Mouse (Mus musculus) CD4-positive helper T cell, adult 2 months (primary cell): ENCODE data around the gene Pcbp3.

Experiments
- DNase-seq: peaks from one replicate; pipeline ENCODE4 v3.0.0-alpha.2; 2012; ENCODE audit warnings: low read depth, missing footprints, low spot score

Pcbp3 gene

DNA sequence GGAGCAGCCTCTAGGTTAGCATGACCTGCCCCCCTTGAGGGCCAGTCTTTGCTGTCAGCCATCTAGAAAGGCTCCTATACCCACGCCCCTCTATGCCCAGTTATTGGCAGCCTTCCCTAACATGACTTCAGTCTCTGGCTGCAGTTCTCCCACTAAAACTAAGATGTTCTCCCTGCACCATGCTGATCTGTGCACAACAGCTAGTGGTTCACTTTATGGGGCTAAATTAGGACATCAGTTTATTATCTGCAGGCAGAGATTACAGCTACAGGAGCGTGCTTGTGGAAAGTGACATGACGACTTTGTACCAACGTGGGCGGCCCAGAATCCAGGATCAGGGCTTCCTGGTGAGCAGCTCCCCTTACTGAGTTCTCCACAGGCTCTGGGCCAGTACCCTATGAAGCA is 160.4 kb downstream of the Pcbp3 start:
- DNase-seq = no peak

DNA sequence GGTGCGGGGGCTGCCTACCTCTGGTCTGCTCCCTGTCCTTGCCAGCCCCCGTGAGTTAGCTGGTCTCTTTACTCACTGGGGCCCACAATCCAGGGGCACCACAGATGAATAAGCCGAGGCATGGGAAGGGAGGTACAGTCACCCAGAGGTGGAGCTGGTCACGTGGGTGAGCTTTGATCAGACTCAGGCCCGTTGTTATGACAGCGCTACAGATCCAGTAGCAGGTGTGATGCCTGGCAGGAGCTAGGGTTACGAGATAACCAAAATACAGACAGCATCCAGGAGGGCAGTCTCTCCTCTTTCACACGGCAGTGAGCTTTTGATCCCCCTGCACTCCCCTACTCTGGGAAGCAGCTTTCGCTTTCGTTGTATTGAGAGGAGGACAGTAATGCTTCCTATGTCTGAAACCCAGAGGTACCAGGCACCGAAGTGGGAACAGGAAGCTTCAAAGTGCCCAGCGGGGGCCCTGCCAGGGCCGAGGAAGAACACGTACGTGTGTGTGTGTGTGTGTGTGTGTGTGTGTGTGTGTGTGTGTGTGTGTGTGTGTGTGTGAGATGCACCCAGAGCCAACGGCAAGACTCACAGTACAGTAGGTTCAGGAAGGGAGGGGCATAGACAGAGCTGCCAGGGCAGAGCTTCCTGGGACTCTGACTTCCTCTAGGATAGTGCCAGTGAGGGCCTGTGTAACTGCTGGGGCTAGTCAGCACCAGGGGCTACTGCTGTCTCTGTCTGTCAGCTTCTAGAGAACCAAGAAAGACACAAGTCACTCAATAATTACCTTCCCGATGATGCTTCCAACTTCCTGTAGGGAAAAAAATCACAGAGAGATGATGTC is 162.7 kb downstream of the Pcbp3 start:
- peak; percentile 77 for DNase-seq

DNA sequence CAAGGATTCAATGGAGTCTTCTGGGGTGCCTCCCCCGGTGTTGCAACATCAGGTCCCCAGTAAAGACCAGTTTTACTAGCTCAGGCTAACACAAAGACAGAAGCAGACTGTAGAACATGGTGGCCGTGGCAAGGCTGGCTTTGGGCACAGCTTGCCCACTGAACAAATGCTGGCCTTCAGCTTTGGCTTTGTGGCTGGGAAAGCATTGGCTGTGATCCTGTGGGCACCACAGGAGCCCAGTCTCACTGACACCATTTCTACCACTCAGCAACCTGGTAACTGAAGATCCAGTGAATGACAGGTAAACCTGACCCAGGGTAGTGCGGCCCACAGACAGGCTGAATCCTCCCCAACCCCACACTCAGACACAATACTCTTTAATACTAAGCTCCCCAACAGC is 167.6 kb downstream of the Pcbp3 start:
- no peak for DNase-seq

DNA sequence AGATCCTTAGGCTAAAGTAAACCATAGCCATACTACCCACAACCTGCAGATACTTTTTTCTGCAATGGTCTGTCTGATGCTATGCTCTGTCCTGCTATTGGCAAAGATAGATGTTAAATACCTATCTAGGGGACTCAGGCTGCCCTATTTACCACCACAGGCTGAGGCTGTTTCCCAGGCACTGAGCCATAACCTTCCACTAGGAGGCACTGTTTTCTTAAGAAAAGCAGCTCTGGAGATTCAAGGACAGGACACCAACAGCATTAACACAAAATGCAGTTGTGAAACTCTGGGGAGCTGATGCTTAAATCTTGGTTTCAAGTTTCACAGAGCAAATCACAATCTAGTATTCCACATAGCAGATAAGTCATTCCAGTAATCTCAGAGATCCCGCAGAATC is 170.2 kb downstream of the Pcbp3 start:
- peak; percentile 45 for DNase-seq

DNA sequence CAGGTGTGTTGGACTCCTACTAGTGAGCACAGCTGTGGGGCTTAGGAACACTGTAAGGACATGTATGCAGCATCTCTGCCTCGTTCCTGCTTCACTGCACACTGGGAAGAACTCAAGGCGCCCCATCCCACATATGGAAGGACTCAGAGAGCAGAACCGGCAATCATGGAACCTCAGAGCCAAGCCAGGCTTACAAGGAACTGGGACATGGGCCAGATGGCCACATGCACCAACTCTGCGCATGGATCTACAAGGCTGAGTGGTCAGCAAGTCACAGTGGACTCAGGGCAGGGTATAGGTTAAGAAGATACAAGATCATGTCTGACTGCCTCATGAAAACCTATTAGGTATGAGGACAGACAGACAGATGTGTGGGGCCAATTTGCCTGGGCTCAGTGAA is 171.8 kb downstream of the Pcbp3 start:
- DNase-seq = no peak

DNA sequence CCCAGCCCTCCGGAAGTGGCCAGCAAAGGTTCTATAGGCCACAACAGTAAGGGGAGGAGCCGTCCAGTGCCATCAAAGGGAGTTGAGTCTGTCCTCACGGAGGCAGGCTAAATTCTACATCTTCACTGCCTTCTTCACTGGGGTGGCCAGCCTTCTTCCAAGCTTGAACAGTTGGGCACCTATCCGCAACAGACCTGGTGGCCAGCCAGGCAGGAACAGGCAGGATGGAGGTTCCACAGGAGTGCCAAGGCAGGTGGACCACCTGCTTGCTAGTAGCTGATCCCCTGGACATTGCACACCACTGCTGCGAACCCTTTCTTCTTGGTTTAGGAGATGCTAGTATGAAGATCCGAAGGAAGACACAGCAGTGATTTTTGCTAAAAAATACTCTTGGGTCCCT is 176.4 kb downstream of the Pcbp3 start:
- DNase-seq = no peak

DNA sequence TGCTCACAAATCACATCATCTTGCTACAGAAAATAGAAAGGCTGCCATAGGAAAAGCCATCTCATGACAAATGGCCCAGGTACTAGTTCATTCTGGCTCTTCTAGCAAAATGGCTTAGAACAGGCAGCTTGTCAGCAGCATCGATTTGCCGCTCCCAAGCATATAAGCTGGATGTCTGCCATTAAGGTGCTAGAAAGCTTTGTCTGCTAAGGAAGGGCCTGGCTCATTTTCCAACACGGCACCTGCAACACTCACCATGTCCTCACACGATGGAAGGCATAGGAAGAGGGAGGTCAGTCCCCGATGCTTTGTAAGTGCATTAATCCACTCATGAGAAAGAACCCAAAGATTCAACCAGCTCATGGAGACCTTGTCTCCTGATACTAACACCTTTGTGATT is 182.5 kb downstream of the Pcbp3 start:
- DNase-seq = no peak

DNA sequence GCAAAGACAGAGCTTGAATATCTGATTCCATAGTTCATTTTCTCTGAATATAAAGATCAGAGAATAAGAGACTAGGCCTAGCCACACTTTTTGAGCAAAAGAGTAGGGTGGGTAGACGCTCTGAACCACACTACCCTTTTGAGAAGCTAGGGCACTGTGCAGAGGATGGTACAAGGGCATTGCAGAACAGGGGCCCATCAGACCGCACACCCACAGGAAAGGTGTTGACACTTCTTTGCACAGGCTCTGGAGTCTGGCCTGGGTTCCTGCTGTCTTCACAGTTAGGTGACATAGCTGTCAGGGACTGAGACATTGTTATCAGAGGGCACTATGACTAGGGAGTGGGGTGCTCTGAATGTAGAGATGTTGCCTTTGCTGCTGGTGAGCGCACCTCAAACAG is 190.1 kb downstream of the Pcbp3 start:
- DNase-seq = no peak

DNA sequence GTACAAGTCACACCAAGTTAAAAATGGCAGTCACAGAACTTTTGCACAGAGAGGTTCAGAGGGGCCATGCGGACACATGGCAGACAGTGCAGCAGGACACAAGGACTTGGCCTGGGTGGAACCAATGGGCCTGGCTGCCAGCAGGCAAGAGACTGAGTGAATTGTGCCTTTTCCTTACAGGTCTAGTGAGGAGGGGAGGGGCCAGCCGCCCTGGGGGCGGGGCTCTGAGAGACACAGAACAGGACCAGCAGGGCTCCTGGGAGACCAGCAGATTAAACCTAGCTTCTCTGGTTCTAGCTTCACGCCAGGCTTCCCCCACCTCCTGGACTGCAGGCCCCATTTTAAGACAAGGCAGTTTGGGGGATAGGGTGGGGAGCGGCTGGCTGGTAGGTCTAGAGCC is 190.6 kb downstream of the Pcbp3 start:
- no peak for DNase-seq

DNA sequence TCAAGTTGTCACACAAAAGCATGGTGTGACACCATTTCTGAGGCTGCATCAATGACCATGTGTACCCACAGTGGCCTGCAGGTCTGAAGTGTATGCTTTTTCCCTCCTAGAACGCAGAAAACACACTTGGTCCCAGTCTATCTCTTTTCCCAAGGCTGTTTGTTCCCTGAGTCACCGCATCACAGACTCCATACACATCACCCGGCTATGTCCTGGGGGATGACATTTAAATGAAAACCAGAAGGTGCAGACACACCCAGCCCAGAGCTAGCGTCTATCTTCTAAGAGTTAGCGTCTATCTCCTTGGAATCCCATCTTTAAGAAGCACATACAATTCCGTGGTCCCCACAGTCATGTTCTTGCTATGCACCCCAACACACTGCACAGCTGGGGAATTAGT is 192.1 kb downstream of the Pcbp3 start:
- no peak for DNase-seq

DNA sequence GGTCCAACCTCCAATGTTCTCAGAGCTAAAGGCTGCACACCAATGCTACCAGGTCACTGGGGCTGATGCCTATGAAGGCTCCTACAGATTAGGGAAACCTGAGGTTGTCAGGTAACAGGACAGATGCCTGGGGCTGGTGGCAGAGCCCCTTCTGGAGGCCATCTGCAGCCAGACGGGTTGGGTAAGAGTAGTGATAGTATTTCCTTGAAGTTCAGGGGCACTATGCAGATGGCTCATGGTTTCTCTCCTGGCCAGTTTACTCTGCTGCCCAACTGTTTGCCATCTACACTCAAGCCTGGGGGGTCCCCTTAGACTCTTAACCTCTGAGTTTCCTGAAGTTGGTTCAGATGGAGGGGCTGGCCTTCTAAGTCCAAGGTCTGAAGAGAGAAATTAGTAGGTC is 195.5 kb downstream of the Pcbp3 start:
- DNase-seq = no peak

DNA sequence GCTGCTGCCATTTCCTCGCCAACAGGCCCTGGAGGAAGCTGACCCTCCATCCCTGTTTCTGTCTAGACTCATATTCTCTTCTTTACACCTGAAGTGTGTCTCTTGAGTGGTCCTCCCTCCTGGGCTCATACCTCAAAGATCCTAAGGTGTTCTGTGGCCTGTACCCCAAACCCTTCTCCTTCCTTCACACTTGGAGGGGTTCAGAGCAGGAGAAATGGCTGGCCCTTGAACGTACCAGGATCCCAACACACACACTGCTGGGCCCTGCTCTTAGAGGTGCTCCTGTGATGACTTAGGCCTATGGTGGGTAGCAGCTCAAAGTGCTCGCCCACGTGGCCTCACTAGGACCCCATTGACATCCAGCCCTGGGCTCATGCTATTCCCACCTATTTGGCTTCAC is 196.8 kb downstream of the Pcbp3 start:
- DNase-seq = no peak

DNA sequence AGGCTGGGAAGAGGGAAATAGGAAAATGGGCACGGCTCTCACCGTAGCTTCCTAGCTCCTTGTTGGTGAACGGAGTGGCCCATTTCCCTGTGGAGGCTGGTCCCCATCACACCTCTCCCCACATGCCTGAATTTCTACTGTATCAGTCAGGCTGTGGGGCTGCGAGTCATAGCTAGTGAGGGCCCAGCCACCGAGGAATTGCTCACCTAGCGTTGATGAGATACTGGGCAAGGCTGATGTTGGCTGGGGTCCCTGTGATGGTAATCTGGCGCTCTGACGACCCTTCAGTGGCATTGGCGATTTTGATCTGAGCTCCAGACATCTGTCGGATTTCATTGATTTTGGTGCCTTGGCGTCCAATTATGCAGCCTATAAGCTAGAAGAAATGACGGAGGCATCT is 198.7 kb downstream of the Pcbp3 start:
- DNase-seq = no peak

DNA sequence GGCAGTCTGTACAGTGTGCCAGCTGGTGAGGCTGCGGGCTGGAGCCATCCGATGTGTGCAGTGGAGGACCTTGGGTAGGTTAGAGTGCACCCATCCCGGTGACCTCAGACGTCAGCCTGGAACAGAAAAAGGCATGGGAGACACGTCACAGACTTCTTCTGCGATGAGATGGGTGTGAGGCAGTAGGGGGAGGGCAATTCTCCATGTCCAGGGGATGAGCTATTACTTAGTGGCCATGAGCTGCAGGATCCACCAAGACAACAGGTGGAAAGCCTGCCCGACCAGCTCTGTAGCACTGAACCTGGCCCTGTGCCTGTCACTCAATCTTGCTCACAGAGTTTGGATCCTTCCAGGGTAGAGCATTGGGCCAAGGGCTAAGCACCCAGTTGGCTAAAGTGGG is 199.3 kb downstream of the Pcbp3 start:
- no peak for DNase-seq

DNA sequence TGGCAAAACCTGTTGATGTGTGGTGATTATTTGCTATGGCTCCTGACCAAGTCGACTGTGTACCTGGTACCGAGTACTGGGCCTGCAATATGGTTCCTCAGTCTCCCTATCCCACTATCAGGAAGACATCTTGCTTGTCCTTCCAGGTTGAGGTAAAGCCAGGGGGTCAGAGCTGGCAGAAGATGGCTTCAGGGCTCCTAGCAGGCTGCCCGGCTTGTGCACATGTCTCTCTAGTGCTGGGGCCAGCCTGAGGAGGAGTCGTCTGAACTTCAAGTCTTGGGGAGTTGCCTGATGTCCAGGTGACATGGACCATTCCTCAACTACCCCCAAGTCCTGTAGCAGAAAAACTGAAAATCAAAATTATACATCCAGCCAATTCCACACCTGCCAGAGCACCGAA is 201.8 kb downstream of the Pcbp3 start:
- no peak for DNase-seq

DNA sequence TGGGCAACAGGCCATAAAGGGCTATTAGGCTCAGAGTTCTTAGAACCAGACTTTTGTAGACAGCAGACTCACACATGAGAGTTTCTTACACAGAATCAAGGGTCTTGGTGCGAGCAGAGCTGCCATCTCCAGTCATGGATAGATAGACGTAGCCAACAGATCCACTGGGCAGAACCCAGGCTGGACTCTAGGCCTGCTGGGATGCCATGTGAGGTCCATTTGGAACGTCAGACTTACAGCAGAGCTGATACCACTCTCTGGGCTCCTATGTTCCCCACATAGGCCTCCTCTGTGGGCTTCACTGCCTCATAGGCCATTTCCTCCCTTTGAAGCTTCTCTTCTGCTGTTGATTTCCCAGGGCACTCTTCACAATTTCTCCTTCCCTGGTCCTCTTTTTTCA is 208.0 kb downstream of the Pcbp3 start:
- DNase-seq = no peak

DNA sequence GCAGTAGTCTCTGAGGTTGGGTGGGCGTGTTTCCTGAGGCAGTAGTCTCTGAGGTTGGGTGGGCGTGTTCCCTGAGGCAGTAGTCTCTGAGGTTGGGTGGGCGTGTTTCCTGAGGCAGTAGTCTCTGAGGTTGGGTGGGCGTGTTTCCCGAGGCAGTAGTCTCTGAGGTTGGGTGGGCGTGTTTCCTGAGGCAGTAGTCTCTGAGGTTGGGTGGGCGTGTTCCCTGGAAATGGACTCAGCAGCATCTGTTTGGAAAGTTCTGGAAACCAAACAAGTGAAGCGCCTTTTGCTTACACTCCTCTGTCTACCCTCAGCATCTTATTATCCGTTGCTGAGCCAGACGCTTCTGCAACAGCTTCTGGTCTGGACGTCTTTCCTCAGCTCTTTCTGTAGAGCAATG is 217.4 kb downstream of the Pcbp3 start:
- DNase-seq = peak; percentile 37

DNA sequence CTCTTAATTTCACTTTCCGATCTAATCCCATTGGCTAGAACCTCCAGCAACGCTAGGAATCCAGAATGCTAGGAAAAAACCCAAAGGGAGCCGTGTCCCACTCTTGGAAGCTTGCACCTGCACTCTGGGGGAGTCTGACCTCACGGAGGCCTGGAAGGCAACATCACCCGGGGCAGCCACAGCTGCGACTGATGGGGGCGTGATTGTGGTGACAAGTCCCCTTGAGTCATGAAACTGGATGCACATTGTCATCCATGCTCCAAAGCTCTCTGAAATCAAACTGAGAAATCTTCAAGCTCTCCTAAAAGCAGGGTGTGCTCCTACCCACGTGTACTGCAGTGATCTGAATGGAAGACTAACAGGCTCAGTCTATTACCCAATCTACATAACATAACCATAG is 224.9 kb downstream of the Pcbp3 start:
- no peak for DNase-seq

DNA sequence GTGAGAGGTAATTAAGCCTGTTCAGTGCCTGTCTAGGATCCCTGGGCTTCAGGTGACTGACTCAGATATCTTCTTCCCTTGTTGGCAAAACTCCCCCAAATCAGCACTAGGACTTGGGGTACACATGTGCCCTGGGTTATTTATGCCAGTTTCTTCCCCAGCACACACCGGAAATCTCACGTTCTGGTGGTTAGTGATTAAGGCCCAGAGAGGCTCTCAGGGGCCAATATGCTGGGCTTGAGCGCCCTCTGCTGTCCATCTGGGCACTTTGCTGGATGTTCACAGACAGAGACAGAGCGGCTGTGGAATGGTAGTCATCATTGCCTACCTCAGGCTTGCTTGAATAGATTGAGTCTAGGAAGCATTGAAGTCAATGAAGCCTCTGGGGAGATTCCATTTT is 226.7 kb downstream of the Pcbp3 start:
- peak; percentile 68 for DNase-seq

DNA sequence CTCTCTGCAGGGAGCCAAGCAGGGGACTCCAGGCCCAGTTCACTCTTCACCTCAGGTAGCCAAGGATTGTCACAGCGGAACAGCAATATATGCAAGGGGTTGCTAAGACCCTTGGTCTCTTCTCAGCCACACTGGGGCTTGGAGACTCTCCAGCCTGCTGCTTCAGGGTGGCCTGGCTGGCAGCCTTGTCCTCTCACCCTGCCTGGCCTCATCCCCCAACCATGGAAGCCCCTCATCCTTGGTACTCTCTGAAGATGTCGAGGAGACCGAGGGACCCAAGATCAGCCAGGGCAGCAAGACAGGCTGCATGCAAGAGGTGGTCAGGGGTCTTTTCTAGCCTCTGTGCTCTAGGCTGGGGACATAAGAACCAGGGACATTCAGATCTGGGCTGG is 228.0 kb downstream of the Pcbp3 start:
- no peak for DNase-seq

DNA sequence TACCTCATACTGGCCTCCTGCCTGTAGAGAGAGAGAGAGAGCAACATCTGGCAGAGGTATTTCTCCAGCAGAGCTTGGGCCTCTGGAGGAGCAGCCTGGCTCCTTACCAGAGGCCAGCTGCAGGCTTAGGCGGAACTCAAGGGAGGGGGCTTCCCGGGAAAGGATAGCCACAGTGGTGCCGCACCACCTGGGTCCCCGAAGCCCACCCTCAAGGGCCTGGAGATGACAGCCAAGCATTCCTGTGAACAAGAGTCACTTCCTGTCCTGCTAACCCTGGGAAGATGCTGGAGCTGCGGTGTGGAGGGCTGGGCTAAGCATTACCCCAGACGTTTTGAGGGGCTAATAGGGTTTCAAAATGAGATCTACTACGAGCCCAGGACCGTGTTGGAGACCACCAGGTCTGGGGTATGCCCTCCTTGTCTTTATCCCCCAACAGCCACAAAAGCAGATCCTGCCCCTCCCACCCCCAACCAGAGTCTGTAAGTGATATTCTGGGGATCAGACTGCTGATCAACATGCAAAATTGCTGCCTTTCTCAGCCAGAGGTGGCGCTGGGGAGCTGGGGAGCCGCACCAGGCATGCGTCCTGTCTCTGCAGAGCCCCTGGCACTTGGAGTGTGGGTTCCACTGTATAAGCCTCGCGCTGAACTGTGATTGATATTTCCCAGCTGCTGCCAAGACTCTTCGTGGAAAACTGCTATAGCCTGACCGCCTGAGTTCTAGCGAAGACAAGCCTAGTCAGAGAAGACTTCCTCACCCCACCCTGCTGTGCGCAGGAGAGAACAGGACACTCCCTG is 228.6 kb downstream of the Pcbp3 start:
- DNase-seq = no peak

DNA sequence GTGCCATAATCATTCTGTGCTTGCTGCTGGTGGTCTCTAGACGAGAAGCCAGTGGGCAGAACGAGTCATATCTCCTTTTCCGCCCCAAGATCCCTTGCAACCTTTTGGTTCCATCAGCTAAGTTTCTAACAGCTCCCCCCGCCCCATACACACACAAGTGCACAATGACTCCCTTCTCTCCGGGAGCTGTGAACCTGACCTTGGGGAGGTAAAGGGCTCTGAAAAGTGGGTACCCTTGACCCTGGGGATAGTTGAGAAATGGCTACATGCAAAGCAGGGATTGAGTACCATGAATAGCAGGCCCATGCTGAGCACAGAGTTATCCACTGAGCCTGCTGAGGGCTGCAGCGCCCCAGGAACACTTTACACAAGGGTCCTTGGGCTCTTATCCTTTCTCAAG is 229.3 kb downstream of the Pcbp3 start:
- no peak for DNase-seq

DNA sequence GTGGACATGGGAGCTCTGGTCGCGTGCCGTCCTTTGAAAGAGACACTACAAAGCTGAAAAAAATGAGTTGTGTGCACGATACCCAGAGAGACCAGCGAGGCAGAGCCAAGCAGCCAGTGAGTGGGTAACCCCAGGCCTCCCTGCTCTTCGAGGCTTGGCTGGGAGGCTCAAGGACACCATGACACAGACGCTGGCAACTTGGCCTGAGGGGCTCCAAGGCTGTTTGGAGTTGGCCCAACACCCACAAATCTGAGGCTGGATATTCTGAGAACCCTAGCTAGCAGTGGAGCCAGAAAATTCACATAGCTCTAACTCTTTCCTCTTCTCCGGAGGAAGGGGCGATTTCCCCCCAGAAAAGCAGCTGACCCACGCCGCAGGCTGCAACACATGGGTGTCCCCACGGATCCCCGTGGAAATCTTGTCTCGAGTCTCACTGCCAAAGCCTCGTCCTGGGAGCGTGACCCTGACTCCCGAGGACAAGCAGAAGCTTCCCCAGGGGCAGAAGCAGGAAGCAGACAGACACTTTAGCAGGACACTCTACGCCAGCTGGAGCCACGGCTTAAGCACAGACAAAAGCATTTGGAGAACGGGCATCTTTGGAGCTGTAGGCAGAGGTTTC is 230.0 kb downstream of the Pcbp3 start:
- DNase-seq = no peak
